Mouse (Mus musculus): ENCODE measurements around the gene Tmem208. TPM values are rescaled to one million over a fixed set of nuclear protein-coding genes. Genes with fewer than 3 reads are reported as not detected.

The Tmem208 gene
- polyA plus RNA-seq, 1 experiment from 2014 or later: 128 TPM

- Histone ChIP-seq H3K4me1 (replicated peaks) (peaks cover 39% of the 10 kb centered on the region), H3K27ac (no peak overlapping the region), H3K4me3 (replicated peaks) (peak overlapping the region; percentile 74), H3K9ac (peak overlapping the region; percentile 59), H3K27me3 (replicated peaks) (peaks cover 10% of the 10 kb centered on the region; the same call in 1 of the 2 replicates), H3K4me2 (replicated peaks) (peak overlapping the region; percentile 98), H3K36me3 (no peaks in the 10 kb centered on the region), H3K9me3 (no peaks in the 10 kb centered on the region)
- ATAC-seq: no peak
- WGBS: under 1% methylated on average over 47 of the region's 48 CpGs
Measured at GRCm38 (mm10) chr8:105349096-105349771, 23.1 kb downstream of the Tmem208 start.

- Histone ChIP-seq H3K27ac (no peak overlapping the region), H3K9ac (no peak overlapping the region), H3K27me3 (replicated peaks) (peaks cover 10% of the 10 kb centered on the region; the same call in 1 of the 2 replicates), H3K9me3 (no peaks in the 10 kb centered on the region), H3K4me3 (replicated peaks) (no peak overlapping the region), H3K4me1 (replicated peaks) (peaks cover 33% of the 10 kb centered on the region), H3K4me2 (replicated peaks) (peak overlapping the region; percentile 98), H3K36me3 (no peaks in the 10 kb centered on the region)
- no peak for ATAC-seq
- WGBS: 47% methylated on average over 7 of the region's 7 CpGs
Measured at GRCm38 (mm10) chr8:105350186-105350585, 24.0 kb downstream of the Tmem208 start.

GRCm38 (mm10) chr8:105353583-105354135 is 27.5 kb downstream of the Tmem208 start:
- H3K9me3 ChIP-seq: no peaks in the 10 kb centered on the region
- H3K27ac ChIP-seq: no peak overlapping the region
- ATAC-seq: no peak
- no peak overlapping the region for H3K4me2 ChIP-seq (replicated peaks)
- no peaks in the 10 kb centered on the region for H3K36me3 ChIP-seq
- H3K27me3 ChIP-seq (replicated peaks): peaks cover 8% of the 10 kb centered on the region; the same call in 1 of the 2 replicates
- 85% methylated on average over 8 of the region's 8 CpGs for WGBS
- peaks cover 17% of the 10 kb centered on the region for H3K4me1 ChIP-seq (replicated peaks)
- no peak overlapping the region for H3K9ac ChIP-seq
- H3K4me3 ChIP-seq (replicated peaks): no peak overlapping the region

- no peaks in the 10 kb centered on the region for H3K9me3 ChIP-seq
- H3K4me3 ChIP-seq (replicated peaks): no peak overlapping the region
- no peak overlapping the region for H3K27ac ChIP-seq
- ATAC-seq: peak; percentile 57
- H3K36me3 ChIP-seq: no peaks in the 10 kb centered on the region
- H3K27me3 ChIP-seq (replicated peaks): peaks cover 5% of the 10 kb centered on the region; the same call in 1 of the 2 replicates
- H3K9ac ChIP-seq: no peak overlapping the region
- peaks cover 12% of the 10 kb centered on the region for H3K4me1 ChIP-seq (replicated peaks)
- no peak overlapping the region for H3K4me2 ChIP-seq (replicated peaks)
- 81% methylated on average over 4 of the region's 4 CpGs for WGBS
Measured at GRCm38 (mm10) chr8:105354549-105354948, 28.4 kb downstream of the Tmem208 start.

- H3K36me3 ChIP-seq: no peaks in the 10 kb centered on the region
- 0 out of 2 replicates have a peak, but pooled peaks cover under 1% of the 10 kb centered on the region for H3K27me3 ChIP-seq (replicated peaks)
- 73% methylated on average over 26 of the region's 26 CpGs for WGBS
- H3K4me1 ChIP-seq (replicated peaks): peaks cover 7% of the 10 kb centered on the region; the same call in 1 of the 2 replicates
- H3K4me3 ChIP-seq (replicated peaks): no peak overlapping the region
- ATAC-seq: 0 out of 2 replicates have a peak, but pooled peaks have one; percentile 3
- no peaks in the 10 kb centered on the region for H3K9me3 ChIP-seq
- no peak overlapping the region for H3K9ac ChIP-seq
- no peak overlapping the region for H3K27ac ChIP-seq
- H3K4me2 ChIP-seq (replicated peaks): no peak overlapping the region
Measured at GRCm38 (mm10) chr8:105355179-105356024, 29.2 kb downstream of the Tmem208 start.

GRCm38 (mm10) chr8:105356681-105357080 is 30.5 kb downstream of the Tmem208 start:
- no peak overlapping the region for H3K4me3 ChIP-seq (replicated peaks)
- H3K4me1 ChIP-seq (replicated peaks): peaks cover 8% of the 10 kb centered on the region; the same call in 1 of the 2 replicates
- WGBS: 87% methylated on average over 14 of the region's 14 CpGs
- no peak overlapping the region for H3K4me2 ChIP-seq (replicated peaks)
- H3K36me3 ChIP-seq: no peaks in the 10 kb centered on the region
- no peak for ATAC-seq
- no peak overlapping the region for H3K27ac ChIP-seq
- H3K9ac ChIP-seq: no peak overlapping the region
- H3K27me3 ChIP-seq (replicated peaks): no peaks in the 10 kb centered on the region
- no peaks in the 10 kb centered on the region for H3K9me3 ChIP-seq

GRCm38 (mm10) chr8:105359208-105359607 is 33.1 kb downstream of the Tmem208 start:
- Histone ChIP-seq H3K4me1 (replicated peaks) (peaks cover 21% of the 10 kb centered on the region), H3K4me2 (replicated peaks) (no peak overlapping the region), H3K4me3 (replicated peaks) (no peak overlapping the region), H3K36me3 (no peaks in the 10 kb centered on the region), H3K9ac (no peak overlapping the region), H3K27me3 (replicated peaks) (no peaks in the 10 kb centered on the region), H3K9me3 (no peaks in the 10 kb centered on the region), H3K27ac (no peak overlapping the region)
- no peak for ATAC-seq
- 63% methylated on average over 15 of the region's 15 CpGs for WGBS

GRCm38 (mm10) chr8:105359646-105360045 is 33.5 kb downstream of the Tmem208 start:
- H3K4me1 ChIP-seq (replicated peaks): peaks cover 21% of the 10 kb centered on the region
- H3K36me3 ChIP-seq: no peaks in the 10 kb centered on the region
- no peaks in the 10 kb centered on the region for H3K27me3 ChIP-seq (replicated peaks)
- H3K9ac ChIP-seq: no peak overlapping the region
- no peaks in the 10 kb centered on the region for H3K9me3 ChIP-seq
- H3K4me2 ChIP-seq (replicated peaks): no peak overlapping the region
- WGBS: 53% methylated on average over 4 of the region's 4 CpGs
- peak; percentile 44; the same call in 1 of the 2 replicates for ATAC-seq
- H3K4me3 ChIP-seq (replicated peaks): no peak overlapping the region
- H3K27ac ChIP-seq: no peak overlapping the region

GRCm38 (mm10) chr8:105361751-105362702 is 35.9 kb downstream of the Tmem208 start:
- ATAC-seq: 0 out of 2 replicates have a peak, but pooled peaks have one; percentile 50
- Histone ChIP-seq H3K27ac (peak overlapping the region; percentile 58; the same call in 1 of the 2 replicates), H3K4me3 (replicated peaks) (no peak overlapping the region), H3K4me2 (replicated peaks) (no peak overlapping the region; the same call in 1 of the 2 replicates), H3K27me3 (replicated peaks) (no peaks in the 10 kb centered on the region), H3K4me1 (replicated peaks) (peaks cover 14% of the 10 kb centered on the region), H3K9me3 (no peaks in the 10 kb centered on the region), H3K9ac (no peak overlapping the region), H3K36me3 (no peaks in the 10 kb centered on the region)
- 57% methylated on average over 12 of the region's 12 CpGs for WGBS

- no peak overlapping the region for H3K27ac ChIP-seq
- H3K4me3 ChIP-seq (replicated peaks): no peak overlapping the region
- no peaks in the 10 kb centered on the region for H3K36me3 ChIP-seq
- 72% methylated on average over 2 of the region's 2 CpGs for WGBS
- no peaks in the 10 kb centered on the region for H3K27me3 ChIP-seq (replicated peaks)
- no peaks in the 10 kb centered on the region for H3K9me3 ChIP-seq
- ATAC-seq: no peak
- no peak overlapping the region for H3K9ac ChIP-seq
- H3K4me1 ChIP-seq (replicated peaks): peaks cover 10% of the 10 kb centered on the region
- no peak overlapping the region for H3K4me2 ChIP-seq (replicated peaks)
Measured at GRCm38 (mm10) chr8:105367107-105367506, 41.0 kb downstream of the Tmem208 start.

- no peaks in the 10 kb centered on the region for H3K9me3 ChIP-seq
- WGBS: 83% methylated on average over 9 of the region's 9 CpGs
- no peaks in the 10 kb centered on the region for H3K4me1 ChIP-seq (replicated peaks)
- H3K27me3 ChIP-seq (replicated peaks): peaks cover 2% of the 10 kb centered on the region; the same call in 1 of the 2 replicates
- no peak overlapping the region for H3K4me3 ChIP-seq (replicated peaks)
- ATAC-seq: no peak
- H3K9ac ChIP-seq: no peak overlapping the region
- no peaks in the 10 kb centered on the region for H3K36me3 ChIP-seq
- no peak overlapping the region for H3K27ac ChIP-seq
- no peak overlapping the region for H3K4me2 ChIP-seq (replicated peaks)
Measured at GRCm38 (mm10) chr8:105372473-105372872, 46.3 kb downstream of the Tmem208 start.

Measured in intestine, embryonic 15.5 days (tissue).